Mouse (Mus musculus): Measurements from ENCODE around the gene Sp3. TPM values are rescaled to one million over a fixed set of nuclear protein-coding genes. Genes with fewer than 3 reads are reported as not detected.
A peak's percentile ranks its signal among the peaks of the same experiment; 100 is the strongest.

The Sp3 gene
- polyA plus RNA-seq, 1 experiment from 2014 or later, result 77.9 TPM

DNA sequence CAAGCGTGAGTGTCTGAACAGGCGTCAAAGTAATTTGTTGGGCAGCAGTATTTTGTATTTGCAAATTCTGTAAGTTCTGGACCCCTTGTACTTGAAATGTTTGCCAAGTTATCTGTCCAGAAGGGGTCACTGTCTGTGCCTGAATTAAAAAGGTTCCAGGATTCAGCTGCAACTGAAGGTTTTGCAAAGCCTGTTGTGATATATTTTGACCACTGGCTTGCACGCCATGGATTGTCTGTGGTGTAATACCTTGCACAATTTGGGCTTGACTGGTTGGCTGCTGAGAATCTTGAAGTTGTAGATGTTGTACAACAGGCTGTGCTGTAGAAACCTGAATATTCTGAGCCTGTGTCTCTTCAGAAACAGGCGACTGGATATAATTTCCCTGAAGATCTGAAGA, 9.9 kb downstream of the Sp3 start:
- Histone ChIP-seq H3K4me2 (no peak overlapping the region), H3K4me1 (peaks cover 4% of the 10 kb centered on the region), H3K4me3 (replicated peaks) (no peak overlapping the region), H3K36me3 (replicated peaks) (peaks cover 32% of the 10 kb centered on the region), H3K9ac (no peak overlapping the region), H3K27me3 (no peaks in the 10 kb centered on the region), H3K27ac (no peak overlapping the region), H3K9me3 (no peaks in the 10 kb centered on the region)
- no peak for ATAC-seq (ENCODE audit: low FRiP score)
- WGBS, result 91% methylated on average over 4 of the region's 4 CpGs

DNA sequence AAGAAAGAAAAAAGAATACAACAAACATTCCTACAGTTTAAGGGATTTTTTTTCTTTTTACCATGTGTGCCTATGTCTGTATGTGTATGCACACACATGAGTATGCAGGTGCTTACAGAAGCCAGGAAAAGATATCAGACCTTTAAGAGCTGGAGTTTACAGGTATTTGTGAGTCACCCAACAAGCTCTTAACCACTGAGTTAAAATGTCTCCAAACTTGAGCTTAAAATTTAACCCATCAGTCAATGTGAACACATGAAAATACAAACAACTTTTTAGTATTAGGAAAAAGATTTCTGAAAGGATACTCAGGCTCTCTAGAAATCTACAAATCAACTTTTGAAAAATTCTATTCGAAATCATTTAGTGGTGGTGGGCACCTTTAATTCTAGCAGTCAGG, 11.7 kb downstream of the Sp3 start:
- no peaks in the 10 kb centered on the region for H3K27me3 ChIP-seq
- H3K27ac ChIP-seq, result no peak overlapping the region
- H3K9ac ChIP-seq, result no peak overlapping the region
- 98% methylated on average over 1 of the region's 1 CpGs for WGBS
- no peak overlapping the region for H3K4me3 ChIP-seq (replicated peaks)
- no peaks in the 10 kb centered on the region for H3K9me3 ChIP-seq
- H3K4me2 ChIP-seq, result no peak overlapping the region
- no peaks in the 10 kb centered on the region for H3K4me1 ChIP-seq
- H3K36me3 ChIP-seq (replicated peaks), result peaks cover 32% of the 10 kb centered on the region
- ATAC-seq (ENCODE audit: low FRiP score), result no peak

DNA sequence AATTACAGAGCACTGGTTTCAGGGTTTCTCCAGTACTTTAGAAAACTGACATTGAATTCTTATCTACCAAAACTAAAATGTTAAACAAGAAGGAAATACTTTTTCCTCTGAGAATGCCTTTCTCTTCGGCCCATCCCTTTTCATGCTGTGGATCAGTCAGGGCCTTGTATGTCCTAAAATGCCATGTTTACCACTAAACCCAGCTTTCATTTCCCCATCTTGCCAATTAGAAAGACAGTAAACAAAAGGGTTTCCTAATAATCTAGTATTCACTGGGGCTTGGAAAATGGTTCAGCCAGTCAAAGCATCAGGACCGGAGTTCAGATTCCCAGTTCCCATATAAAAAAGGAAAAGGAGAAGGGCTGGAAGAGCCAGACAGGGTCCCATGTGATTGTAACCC, 14.8 kb downstream of the Sp3 start:
- no peaks in the 10 kb centered on the region for H3K9me3 ChIP-seq
- no peaks in the 10 kb centered on the region for H3K4me1 ChIP-seq
- 81% methylated on average over 2 of the region's 2 CpGs for WGBS
- H3K4me2 ChIP-seq, result no peak overlapping the region
- H3K27me3 ChIP-seq, result no peaks in the 10 kb centered on the region
- no peak for ATAC-seq (ENCODE audit: low FRiP score)
- H3K36me3 ChIP-seq (replicated peaks), result peaks cover 31% of the 10 kb centered on the region
- H3K9ac ChIP-seq, result no peak overlapping the region
- H3K27ac ChIP-seq, result 0 out of 2 replicates have a peak overlapping the region, but pooled peaks have one; percentile 2
- H3K4me3 ChIP-seq (replicated peaks), result no peak overlapping the region

DNA sequence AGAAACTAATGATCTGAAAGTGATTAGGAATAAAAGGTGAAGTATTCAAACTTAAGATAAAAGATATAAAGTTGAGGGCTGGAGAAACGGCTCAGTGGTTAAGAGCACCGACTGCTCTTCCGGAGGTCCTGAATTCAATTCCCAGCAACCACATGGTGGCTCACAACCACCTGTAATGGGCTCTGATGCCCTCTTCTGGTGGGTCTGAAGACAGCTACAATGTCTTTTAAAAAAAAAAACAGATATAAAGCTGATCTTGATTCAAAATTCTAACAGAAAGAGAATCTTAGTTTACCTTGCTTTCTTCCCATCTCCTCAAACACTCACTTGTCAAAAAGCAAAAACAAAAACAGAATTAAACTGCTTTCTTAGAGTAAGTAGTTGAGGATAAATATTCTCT, 23.8 kb downstream of the Sp3 start:
- Histone ChIP-seq H3K27me3 (no peaks in the 10 kb centered on the region), H3K4me1 (no peaks in the 10 kb centered on the region), H3K9me3 (no peaks in the 10 kb centered on the region), H3K4me3 (replicated peaks) (no peak overlapping the region), H3K9ac (no peak overlapping the region), H3K4me2 (no peak overlapping the region), H3K36me3 (replicated peaks) (peaks cover 41% of the 10 kb centered on the region), H3K27ac (no peak overlapping the region)
- WGBS, result over 99% methylated on average over 3 of the region's 3 CpGs
- ATAC-seq (ENCODE audit: low FRiP score), result no peak

DNA sequence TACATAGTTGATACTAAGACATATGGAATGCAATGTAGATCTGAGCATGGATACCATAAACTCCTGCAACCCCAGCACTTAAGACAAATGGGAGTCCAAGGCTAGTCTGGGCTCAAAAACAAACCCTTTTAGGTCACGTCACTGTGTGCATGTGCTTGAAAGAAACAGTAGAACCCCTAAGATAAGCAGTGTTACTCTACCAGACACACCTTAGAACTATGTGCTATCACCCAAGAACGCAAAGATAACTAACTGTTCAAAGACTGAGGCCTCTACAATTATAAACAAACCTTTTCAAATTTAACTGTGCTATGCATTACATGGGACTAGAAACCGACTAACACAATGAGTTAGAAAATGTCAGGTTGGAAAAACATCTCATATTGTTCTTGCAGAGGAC, 27.3 kb downstream of the Sp3 start:
- no peak overlapping the region for H3K4me3 ChIP-seq (replicated peaks)
- 90% methylated on average over 3 of the region's 3 CpGs for WGBS
- H3K36me3 ChIP-seq (replicated peaks), result peaks cover 39% of the 10 kb centered on the region
- H3K27ac ChIP-seq, result no peak overlapping the region
- no peaks in the 10 kb centered on the region for H3K27me3 ChIP-seq
- H3K4me2 ChIP-seq, result no peak overlapping the region
- no peaks in the 10 kb centered on the region for H3K9me3 ChIP-seq
- no peaks in the 10 kb centered on the region for H3K4me1 ChIP-seq
- ATAC-seq (ENCODE audit: low FRiP score), result no peak
- H3K9ac ChIP-seq, result no peak overlapping the region

DNA sequence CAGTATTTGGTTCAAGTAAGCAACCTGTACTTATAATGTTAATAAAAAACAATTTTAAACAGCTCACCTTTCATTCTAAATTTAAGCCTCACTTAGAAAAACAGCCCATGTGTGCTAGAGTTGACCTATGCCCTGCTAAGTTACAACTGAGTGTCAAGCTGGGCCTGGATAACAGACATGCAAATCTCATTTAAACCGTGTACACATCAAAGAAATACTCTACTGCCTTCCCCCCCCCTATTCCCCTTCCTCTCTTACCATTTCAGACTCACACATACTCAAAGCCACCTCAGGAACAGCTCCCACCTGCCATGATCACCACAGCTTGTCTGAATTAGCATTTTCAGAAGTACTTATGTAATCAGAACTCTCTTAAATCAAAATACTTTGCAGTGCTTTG, 44.3 kb downstream of the Sp3 start:
- 33% methylated on average over 1 of the region's 1 CpGs for WGBS
- no peaks in the 10 kb centered on the region; the same call in 1 of the 2 replicates for H3K4me1 ChIP-seq
- no peak overlapping the region for H3K4me3 ChIP-seq (replicated peaks)
- H3K9ac ChIP-seq, result no peak overlapping the region
- ATAC-seq (ENCODE audit: low FRiP score), result 0 out of 2 replicates have a peak, but pooled peaks have one; percentile 20
- H3K9me3 ChIP-seq, result no peaks in the 10 kb centered on the region
- no peaks in the 10 kb centered on the region for H3K27me3 ChIP-seq
- no peak overlapping the region for H3K27ac ChIP-seq
- H3K36me3 ChIP-seq (replicated peaks), result peaks cover 26% of the 10 kb centered on the region
- H3K4me2 ChIP-seq, result no peak overlapping the region

DNA sequence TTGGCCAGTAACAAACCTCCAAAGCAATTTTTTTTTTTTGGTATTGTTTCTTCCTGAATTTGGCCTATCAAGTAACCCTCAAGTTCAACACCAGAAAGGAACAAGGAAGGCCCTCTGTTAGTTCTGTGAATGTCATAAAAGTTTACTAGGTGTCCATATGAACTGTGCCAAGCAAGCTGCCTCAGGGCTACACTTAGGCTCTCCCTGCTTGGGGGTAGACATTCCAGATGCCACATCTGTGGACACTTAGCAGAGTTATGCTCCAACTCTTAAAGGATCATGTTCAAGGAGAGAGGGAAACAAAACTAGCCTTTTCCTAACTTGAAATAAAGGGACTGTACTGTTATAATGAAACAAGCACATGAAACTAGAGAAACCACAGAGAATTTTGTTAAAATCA, 48.1 kb downstream of the Sp3 start:
- no peaks in the 10 kb centered on the region for H3K9me3 ChIP-seq
- no peaks in the 10 kb centered on the region for H3K27me3 ChIP-seq
- no peak overlapping the region for H3K9ac ChIP-seq
- no peak for ATAC-seq (ENCODE audit: low FRiP score)
- no peak overlapping the region for H3K27ac ChIP-seq
- no peaks in the 10 kb centered on the region; the same call in 1 of the 2 replicates for H3K4me1 ChIP-seq
- H3K4me3 ChIP-seq (replicated peaks), result no peak overlapping the region
- peaks cover 9% of the 10 kb centered on the region for H3K36me3 ChIP-seq (replicated peaks)
- no peak overlapping the region for H3K4me2 ChIP-seq

DNA sequence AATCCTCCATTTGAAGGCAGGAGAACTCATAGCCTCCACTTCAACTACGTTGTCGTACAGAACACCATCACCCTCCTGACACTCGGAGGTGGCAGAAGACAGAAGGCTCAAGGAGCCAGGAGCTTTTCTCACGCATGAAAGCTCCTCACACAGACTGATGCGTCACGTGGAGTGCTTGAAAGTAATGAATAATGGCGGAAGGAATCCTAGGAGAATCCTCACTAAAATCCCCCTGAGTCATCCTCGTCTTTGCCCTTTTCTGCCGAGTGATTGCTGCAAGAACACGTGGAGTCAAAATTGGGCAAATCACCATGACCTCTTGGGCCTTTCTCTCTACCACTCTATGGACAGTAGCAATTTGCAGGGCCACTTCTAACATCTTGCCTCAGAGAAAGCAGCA, 55.3 kb downstream of the Sp3 start:
- 87% methylated on average over 10 of the region's 10 CpGs for WGBS
- H3K4me3 ChIP-seq (replicated peaks), result no peak overlapping the region
- no peak overlapping the region for H3K4me2 ChIP-seq
- no peak overlapping the region for H3K27ac ChIP-seq
- ATAC-seq (ENCODE audit: low FRiP score), result no peak
- no peak overlapping the region for H3K9ac ChIP-seq
- H3K4me1 ChIP-seq, result no peaks in the 10 kb centered on the region
- H3K9me3 ChIP-seq, result no peaks in the 10 kb centered on the region
- H3K27me3 ChIP-seq, result no peaks in the 10 kb centered on the region
- H3K36me3 ChIP-seq (replicated peaks), result no peaks in the 10 kb centered on the region

DNA sequence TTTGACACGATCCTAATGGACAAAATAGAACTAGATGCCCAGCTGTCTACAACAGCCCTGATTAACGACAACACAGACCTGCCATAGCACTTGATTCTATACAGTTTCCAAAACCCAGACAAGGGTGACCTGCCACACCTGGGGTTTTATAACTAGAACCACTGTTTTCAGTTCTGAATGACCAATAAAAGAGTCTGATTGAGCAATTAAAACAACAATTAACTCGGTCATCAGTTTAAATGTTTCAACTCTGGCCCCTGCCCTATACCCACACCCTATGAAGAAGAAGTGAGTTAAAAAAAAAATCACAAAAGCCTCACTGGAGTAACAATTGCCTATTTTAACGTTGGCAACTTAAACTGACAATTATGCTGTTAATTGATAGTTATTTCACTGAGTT, 64.1 kb downstream of the Sp3 start:
- WGBS, result 60% methylated on average over 4 of the region's 4 CpGs
- no peaks in the 10 kb centered on the region for H3K9me3 ChIP-seq
- H3K4me1 ChIP-seq, result no peaks in the 10 kb centered on the region
- no peak overlapping the region for H3K4me3 ChIP-seq (replicated peaks)
- no peak overlapping the region for H3K27ac ChIP-seq
- no peaks in the 10 kb centered on the region for H3K36me3 ChIP-seq (replicated peaks)
- H3K27me3 ChIP-seq, result no peaks in the 10 kb centered on the region
- H3K9ac ChIP-seq, result no peak overlapping the region
- ATAC-seq (ENCODE audit: low FRiP score), result no peak
- H3K4me2 ChIP-seq, result no peak overlapping the region

DNA sequence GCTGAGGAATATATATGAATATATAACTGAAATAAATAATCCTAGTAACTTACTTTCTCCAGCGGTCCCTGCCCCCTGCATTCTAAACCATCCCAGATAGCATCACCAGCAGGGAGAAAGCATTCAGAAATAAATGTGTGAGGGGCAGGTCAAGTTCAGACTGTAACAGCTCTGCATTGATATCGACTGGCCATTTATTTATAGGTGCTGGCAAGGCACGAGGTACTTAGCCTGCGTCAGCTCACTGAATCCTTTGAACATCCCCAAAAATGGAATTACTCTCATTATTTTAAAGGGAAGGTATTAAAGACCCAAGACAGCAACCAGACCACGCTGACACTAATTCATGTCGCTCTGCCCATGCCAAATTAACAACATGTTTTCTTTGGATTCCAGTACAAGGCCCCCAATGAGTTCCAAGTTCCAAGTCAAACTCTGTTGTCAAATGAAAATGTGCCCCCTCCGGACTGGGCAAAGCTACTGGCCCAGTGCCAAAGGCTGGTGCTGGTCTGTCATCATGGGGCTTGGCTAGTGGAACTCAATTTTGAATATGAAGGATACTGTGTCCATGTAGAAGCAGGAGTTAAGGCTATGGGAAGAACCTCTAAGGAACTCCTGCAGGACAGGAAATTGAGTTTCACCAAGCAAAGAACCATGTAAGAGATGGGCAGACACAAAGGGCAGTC, 64.9 kb downstream of the Sp3 start:
- no peaks in the 10 kb centered on the region for H3K9me3 ChIP-seq
- H3K36me3 ChIP-seq (replicated peaks), result no peaks in the 10 kb centered on the region
- ATAC-seq (ENCODE audit: low FRiP score), result no peak
- H3K4me3 ChIP-seq (replicated peaks), result no peak overlapping the region
- no peaks in the 10 kb centered on the region for H3K4me1 ChIP-seq
- WGBS, result 88% methylated on average over 7 of the region's 7 CpGs
- no peak overlapping the region for H3K9ac ChIP-seq
- no peaks in the 10 kb centered on the region for H3K27me3 ChIP-seq
- H3K4me2 ChIP-seq, result no peak overlapping the region
- H3K27ac ChIP-seq, result no peak overlapping the region

DNA sequence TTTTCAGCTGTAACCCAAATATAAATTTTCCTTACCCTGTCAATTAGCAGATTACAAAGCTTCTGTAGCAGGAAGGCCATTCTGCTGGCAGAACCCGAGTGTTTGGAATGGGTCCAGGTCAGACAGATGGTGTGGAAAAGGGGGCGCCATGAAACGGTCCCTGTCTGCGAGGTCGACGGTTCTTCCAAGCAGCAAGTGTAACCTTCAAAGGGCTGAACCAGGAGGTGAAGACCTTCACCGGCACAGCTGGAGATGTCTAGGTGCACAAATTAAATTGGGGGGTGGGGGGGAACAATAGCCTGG, 66.8 kb downstream of the Sp3 start:
- H3K9ac ChIP-seq, result no peak overlapping the region
- no peak overlapping the region for H3K4me3 ChIP-seq (replicated peaks)
- no peaks in the 10 kb centered on the region for H3K9me3 ChIP-seq
- WGBS, result 55% methylated on average over 7 of the region's 7 CpGs
- no peaks in the 10 kb centered on the region for H3K27me3 ChIP-seq
- no peak for ATAC-seq (ENCODE audit: low FRiP score)
- no peak overlapping the region for H3K27ac ChIP-seq
- no peaks in the 10 kb centered on the region for H3K36me3 ChIP-seq (replicated peaks)
- no peaks in the 10 kb centered on the region for H3K4me1 ChIP-seq
- H3K4me2 ChIP-seq, result no peak overlapping the region

DNA sequence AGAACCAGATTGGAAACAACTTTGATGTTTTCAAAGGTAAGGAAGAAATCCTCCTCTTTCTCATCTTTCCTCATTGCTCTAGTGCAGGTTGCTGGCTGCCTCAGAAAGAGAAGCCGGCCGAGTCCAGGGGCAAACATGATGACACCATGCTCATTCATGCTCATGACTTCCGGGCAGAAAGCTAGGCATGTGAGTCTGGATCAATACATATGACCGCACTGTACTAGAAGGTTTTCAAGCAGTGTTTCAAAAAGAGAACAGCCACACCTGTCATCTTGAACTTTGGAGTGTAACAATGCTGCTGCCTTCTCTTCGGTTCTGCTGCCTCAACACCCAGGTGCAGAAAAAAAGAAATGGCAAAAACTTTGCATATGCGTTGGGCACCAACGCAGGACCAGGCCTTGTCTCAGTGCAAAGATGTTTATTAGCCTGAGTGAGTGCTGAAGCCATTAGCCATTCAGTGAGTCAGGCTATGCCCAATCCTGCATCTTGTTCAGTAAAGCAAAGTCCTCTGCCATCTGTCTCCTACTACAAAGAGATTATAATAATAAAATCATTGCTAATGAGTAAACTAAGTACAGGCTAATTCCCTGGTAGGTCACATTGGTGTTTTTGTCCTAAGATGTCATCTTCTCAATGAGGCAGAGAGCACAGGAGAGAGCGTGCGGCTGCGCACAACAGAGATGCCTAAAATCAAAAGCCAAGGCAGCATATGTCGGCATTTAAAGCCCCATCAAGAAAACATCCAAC, 67.4 kb downstream of the Sp3 start:
- H3K27me3 ChIP-seq, result no peaks in the 10 kb centered on the region
- no peak overlapping the region for H3K4me2 ChIP-seq
- H3K9ac ChIP-seq, result no peak overlapping the region
- H3K4me1 ChIP-seq, result no peaks in the 10 kb centered on the region
- no peaks in the 10 kb centered on the region for H3K9me3 ChIP-seq
- no peak overlapping the region for H3K4me3 ChIP-seq (replicated peaks)
- no peaks in the 10 kb centered on the region for H3K36me3 ChIP-seq (replicated peaks)
- 80% methylated on average over 11 of the region's 11 CpGs for WGBS
- no peak for ATAC-seq (ENCODE audit: low FRiP score)
- H3K27ac ChIP-seq, result peak overlapping the region; percentile 32; the same call in 1 of the 2 replicates

DNA sequence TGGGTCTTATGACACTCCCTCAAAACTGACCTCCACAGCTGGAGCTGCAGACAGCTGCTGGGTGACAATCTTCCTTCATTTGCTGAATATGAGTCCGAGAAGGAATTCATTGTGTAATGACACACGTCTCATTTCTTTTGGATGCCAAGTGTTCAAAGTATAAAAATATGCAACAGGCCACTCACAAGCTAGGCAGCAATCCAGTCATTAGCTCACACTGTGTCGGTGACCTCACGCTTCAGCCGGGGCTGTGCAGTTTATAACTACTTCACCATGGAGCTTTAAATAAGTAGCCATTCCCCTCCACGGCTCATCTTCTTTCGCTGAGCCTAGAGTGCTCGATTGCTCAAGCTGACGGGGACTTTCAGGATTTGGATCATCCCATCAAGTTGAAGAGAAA, 68.7 kb downstream of the Sp3 start:
- WGBS, result 94% methylated on average over 9 of the region's 9 CpGs
- Histone ChIP-seq H3K36me3 (replicated peaks) (no peaks in the 10 kb centered on the region), H3K9me3 (no peaks in the 10 kb centered on the region), H3K4me3 (replicated peaks) (no peak overlapping the region), H3K4me1 (0 out of 2 replicates have a peak, but pooled peaks cover 6% of the 10 kb centered on the region), H3K27ac (no peak overlapping the region), H3K27me3 (no peaks in the 10 kb centered on the region), H3K9ac (no peak overlapping the region), H3K4me2 (no peak overlapping the region)
- no peak for ATAC-seq (ENCODE audit: low FRiP score)
